Mouse (Mus musculus) lung, postnatal 0 days (tissue): ENCODE data around the gene Zdhhc12. TPM values are rescaled to one million over a fixed set of nuclear protein-coding genes. Genes with fewer than 3 reads are reported as not detected.

Experiments
- ATAC-seq: fragments of 200-750 bp; cut with Nextera tagmentation; 2 replicates; pipeline ENCODE4 v1.8.0; 2017; ENCODE audit warnings: moderate library complexity
- DNase-seq: peaks from one replicate; pipeline ENCODE4 v3.0.0-alpha.2; 2016; ENCODE audit warnings: low spot score
- H3K27ac ChIP-seq: fragments of 300-500 bp; sonication (generic); 2 replicates; pipeline ENCODE4 v1.5.1; 2014; ENCODE audit warnings: antibody characterized with exemption, mild to moderate bottlenecking, low read length, mixed read lengths
- H3K27me3 ChIP-seq: fragments of 300-500 bp; sonication (generic); replicated peaks from 2 replicates; pipeline ENCODE4 v1.6.1; 2014; ENCODE audit warnings: low read length, mixed read lengths; ENCODE audit not compliant: insufficient read depth
- H3K36me3 ChIP-seq: fragments of 300-500 bp; sonication (generic); 2 replicates; pipeline ENCODE4 v1.6.1; 2014; ENCODE audit warnings: low read length, mixed read lengths; ENCODE audit not compliant: insufficient read depth
- H3K4me1 ChIP-seq: fragments of 300-500 bp; sonication (generic); 2 replicates; pipeline ENCODE4 v1.6.1; 2014; ENCODE audit warnings: antibody characterized with exemption, low read depth, low read length, mixed read lengths; ENCODE audit not compliant: insufficient read depth
- H3K4me2 ChIP-seq: fragments of 300-500 bp; sonication (generic); replicated peaks from 2 replicates; pipeline ENCODE4 v1.6.1; 2014; ENCODE audit warnings: low read depth, mild to moderate bottlenecking, low read length, moderate library complexity, mixed read lengths
- H3K4me3 ChIP-seq: fragments of 300-500 bp; sonication (generic); 2 replicates; pipeline ENCODE4 v1.5.1; 2014; ENCODE audit warnings: low read depth, low read length
- H3K9ac ChIP-seq: fragments of 300-500 bp; sonication (generic); replicated peaks from 2 replicates; pipeline ENCODE4 v1.6.1; 2014; ENCODE audit warnings: low read depth, mild to moderate bottlenecking
- H3K9me3 ChIP-seq: fragments of 300-500 bp; sonication (generic); 2 replicates; pipeline ENCODE4 v1.6.1; 2016; ENCODE audit warnings: low read length, mixed read lengths
- CTCF ChIP-seq: IDR thresholded peaks from 2 replicates; pipeline ENCODE4 v1.5.1; 2016; ENCODE audit warnings: antibody characterized with exemption, mild to moderate bottlenecking
- EP300 ChIP-seq: IDR thresholded peaks from 2 replicates; pipeline ENCODE4 v1.6.1; 2016; ENCODE audit warnings: antibody characterized with exemption, mild to moderate bottlenecking, control low read depth
- whole genome bisulfite sequencing: fragments of 180-500 bp; shearing (Covaris S2); extraction: QIAGEN DNeasy Blood & Tissue Kit; methylation state at CpG from one replicate; pipeline ENCODE4 v1.1.7; 2014; 5-methylcytosine and 5-hydroxymethylcytosine counted together
- polyA plus RNA-seq: library from polyadenylated mRNA; unstranded; fragments of >200 nt; fragmentation: Nextera tagmentation; extraction: Ambion mirVana; gene quantifications from 2 replicates; pipeline ENCODE4 v1.2.1, GENCODE M21; 2015

The Zdhhc12 gene
- polyA plus RNA-seq, 1 experiment from 2014 or later: 40.0 TPM

GRCm38 (mm10) chr2:30094208-30094588 is 750 bp upstream of the Zdhhc12 start:
- TF ChIP-seq CTCF (no peak), EP300 (no peak)
- Histone ChIP-seq H3K4me3 (peak overlapping the region; percentile 72), H3K4me2 (peak overlapping the region; percentile 59), H3K36me3 (no peaks in the 10 kb centered on the region; the same call in none of the 2 replicates), H3K9ac (no peak overlapping the region), H3K4me1 (0 out of 2 replicates have a peak, but pooled peaks cover 5% of the 10 kb centered on the region), H3K27ac (peak overlapping the region; percentile 32), H3K27me3 (no peaks in the 10 kb centered on the region), H3K9me3 (no peaks in the 10 kb centered on the region)
- 2% methylated on average over 13 of the region's 13 CpGs for WGBS
- DNase-seq (no peak), ATAC-seq (no peak)

GRCm38 (mm10) chr2:30092280-30092918 is 1.0 kb downstream of the Zdhhc12 start:
- no peaks in the 10 kb centered on the region for H3K27me3 ChIP-seq
- DNase-seq (no peak), ATAC-seq (no peak)
- H3K9ac ChIP-seq: no peak overlapping the region
- H3K9me3 ChIP-seq: no peaks in the 10 kb centered on the region
- WGBS: 44% methylated on average over 6 of the region's 6 CpGs
- no peak overlapping the region for H3K4me3 ChIP-seq
- H3K4me2 ChIP-seq: peak overlapping the region; percentile 59; the same call in 1 of the 2 replicates
- TF ChIP-seq CTCF (no peak), EP300 (no peak)
- no peaks in the 10 kb centered on the region; the same call in 1 of the 2 replicates for H3K36me3 ChIP-seq
- H3K4me1 ChIP-seq: 0 out of 2 replicates have a peak, but pooled peaks cover 5% of the 10 kb centered on the region
- 0 out of 2 replicates have a peak overlapping the region, but pooled peaks have one; percentile 20 for H3K27ac ChIP-seq

GRCm38 (mm10) chr2:30091521-30091920 is 1.9 kb downstream of the Zdhhc12 start:
- ATAC-seq (no peak), DNase-seq (no peak)
- Histone ChIP-seq H3K9ac (no peak overlapping the region), H3K27ac (no peak overlapping the region), H3K36me3 (no peaks in the 10 kb centered on the region; the same call in 1 of the 2 replicates), H3K4me3 (no peak overlapping the region), H3K27me3 (no peaks in the 10 kb centered on the region), H3K4me1 (0 out of 2 replicates have a peak, but pooled peaks cover 5% of the 10 kb centered on the region), H3K9me3 (no peaks in the 10 kb centered on the region), H3K4me2 (no peak overlapping the region)
- 97% methylated on average over 12 of the region's 12 CpGs for WGBS
- no peak for TF ChIP-seq EP300
- TF ChIP-seq CTCF: no peak

GRCm38 (mm10) chr2:30087310-30087709 is 6.1 kb downstream of the Zdhhc12 start:
- Histone ChIP-seq H3K4me2 (no peak overlapping the region), H3K27ac (no peak overlapping the region), H3K27me3 (no peaks in the 10 kb centered on the region), H3K4me1 (no peaks in the 10 kb centered on the region), H3K9me3 (no peaks in the 10 kb centered on the region), H3K9ac (no peak overlapping the region), H3K36me3 (no peaks in the 10 kb centered on the region; the same call in 1 of the 2 replicates), H3K4me3 (no peak overlapping the region)
- ATAC-seq: no peak
- no peak for DNase-seq
- 86% methylated on average over 4 of the region's 4 CpGs for WGBS
- TF ChIP-seq CTCF (no peak), EP300 (no peak)

GRCm38 (mm10) chr2:30084632-30085031 is 8.8 kb downstream of the Zdhhc12 start:
- 0 out of 2 replicates have a peak overlapping the region, but pooled peaks have one; percentile 17 for H3K4me2 ChIP-seq
- DNase-seq (no peak), ATAC-seq (peak; percentile 67)
- no peak overlapping the region for H3K4me3 ChIP-seq
- no peak for TF ChIP-seq EP300
- TF ChIP-seq CTCF: no peak
- no peaks in the 10 kb centered on the region for H3K27me3 ChIP-seq
- H3K4me1 ChIP-seq: no peaks in the 10 kb centered on the region
- no peaks in the 10 kb centered on the region for H3K36me3 ChIP-seq
- WGBS: 39% methylated on average over 12 of the region's 12 CpGs
- no peaks in the 10 kb centered on the region for H3K9me3 ChIP-seq
- no peak overlapping the region for H3K9ac ChIP-seq
- H3K27ac ChIP-seq: no peak overlapping the region

GRCm38 (mm10) chr2:30084113-30084512 is 9.3 kb downstream of the Zdhhc12 start:
- H3K27me3 ChIP-seq: no peaks in the 10 kb centered on the region
- no peaks in the 10 kb centered on the region for H3K36me3 ChIP-seq
- no peak for TF ChIP-seq EP300
- TF ChIP-seq CTCF: no peak
- no peaks in the 10 kb centered on the region for H3K4me1 ChIP-seq
- H3K9ac ChIP-seq: no peak overlapping the region
- no peak overlapping the region for H3K4me2 ChIP-seq
- ATAC-seq (no peak), DNase-seq (no peak)
- no peak overlapping the region for H3K27ac ChIP-seq
- no peak overlapping the region for H3K4me3 ChIP-seq
- 58% methylated on average over 5 of the region's 5 CpGs for WGBS
- no peaks in the 10 kb centered on the region for H3K9me3 ChIP-seq
